Mouse (Mus musculus) heart, postnatal 25 days (tissue): ENCODE results near the gene Paf1. TPM values are rescaled to one million over a fixed set of nuclear protein-coding genes. Genes with fewer than 3 reads are reported as not detected.

Experiments used
- DNase-seq: peaks from one replicate; pipeline ENCODE4 v3.0.0; 2022; ENCODE audit warnings: low spot score
- intact Hi-C: fragments of 180-260 bp; cut with DNase I; formaldehyde crosslinking; loops from one replicate; pipeline ENCODE4 v1.15.1; 2025
- total RNA-seq, 2 experiments: library from RNA; stranded (reverse); gene quantifications; 2 replicates each; pipeline ENCODE4 v1.2.3; 2021

Paf1 gene
- total RNA-seq, 2 experiments from 2014 or later: 40.6 to 44.3 TPM

DNA sequence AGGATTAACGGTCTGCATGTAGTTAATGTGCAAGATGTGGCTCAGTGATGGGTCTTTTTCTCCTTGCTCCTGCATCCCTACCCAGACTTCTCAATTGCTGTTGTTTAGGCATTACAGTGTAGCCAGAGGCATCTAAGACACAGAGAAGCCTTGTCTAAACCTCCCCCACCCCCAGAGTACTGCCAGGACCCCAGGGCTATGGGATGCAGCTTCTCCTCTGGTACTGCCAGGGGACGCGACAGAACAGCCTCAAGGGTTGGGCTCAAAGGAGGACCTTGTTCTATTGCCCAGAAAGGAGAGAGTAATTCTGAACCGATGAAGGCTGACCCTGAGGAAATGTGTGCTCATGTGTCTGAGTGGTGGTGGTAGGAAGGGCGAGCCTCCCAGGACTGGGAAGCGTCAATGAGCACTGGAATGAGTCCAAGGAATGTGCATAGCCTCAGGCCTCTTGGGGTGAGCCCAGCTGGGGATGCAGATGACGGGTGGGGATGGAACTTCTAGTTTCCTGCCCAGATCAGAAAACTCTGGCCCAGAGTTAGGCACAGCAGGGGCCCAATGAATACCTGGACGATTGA lies 25.4 kb downstream of the Paf1 start:
- intact Hi-C loops: no loop called here
- DNase-seq: peak; percentile 76

DNA sequence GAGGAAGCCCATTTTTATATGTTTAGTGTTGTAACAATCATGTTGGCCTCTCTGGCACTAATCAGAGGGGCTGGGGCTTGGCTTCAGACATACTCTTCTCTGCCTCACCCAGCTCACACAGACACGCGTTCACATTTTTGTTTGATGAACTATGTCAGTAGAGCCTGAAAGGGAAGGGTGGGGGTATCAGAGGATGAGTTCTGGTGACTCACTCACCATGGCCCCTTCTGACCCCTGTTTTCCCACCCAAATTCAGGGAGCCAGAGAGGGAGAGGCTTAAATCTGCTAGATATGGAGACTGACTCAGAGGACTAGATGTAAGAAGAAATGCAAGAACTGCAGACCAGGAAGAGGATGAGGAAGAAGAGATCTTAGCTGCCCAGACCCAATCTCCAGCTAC lies 26.7 kb downstream of the Paf1 start:
- intact Hi-C loops: no loop called here
- no peak for DNase-seq

DNA sequence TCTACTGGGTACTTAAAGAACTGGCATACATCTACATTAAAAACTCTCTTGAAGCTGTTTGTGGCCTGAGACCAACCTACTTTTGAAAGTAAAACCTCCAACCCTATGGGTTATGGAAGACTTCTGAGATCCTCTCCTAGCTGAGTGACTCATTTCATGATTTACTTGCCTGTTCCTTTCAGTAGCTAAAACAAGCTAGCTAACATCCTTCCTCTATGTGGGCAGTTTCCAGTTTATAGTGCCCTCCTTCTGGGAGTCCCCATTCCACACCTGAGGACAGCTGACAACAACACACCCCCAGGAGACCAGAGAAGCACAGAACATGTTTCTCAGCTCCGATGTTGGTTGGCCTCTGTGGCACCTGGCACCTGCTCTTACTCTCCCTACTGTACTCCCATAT lies 30.3 kb downstream of the Paf1 start:
- intact Hi-C loops: no loop called here
- DNase-seq: no peak

DNA sequence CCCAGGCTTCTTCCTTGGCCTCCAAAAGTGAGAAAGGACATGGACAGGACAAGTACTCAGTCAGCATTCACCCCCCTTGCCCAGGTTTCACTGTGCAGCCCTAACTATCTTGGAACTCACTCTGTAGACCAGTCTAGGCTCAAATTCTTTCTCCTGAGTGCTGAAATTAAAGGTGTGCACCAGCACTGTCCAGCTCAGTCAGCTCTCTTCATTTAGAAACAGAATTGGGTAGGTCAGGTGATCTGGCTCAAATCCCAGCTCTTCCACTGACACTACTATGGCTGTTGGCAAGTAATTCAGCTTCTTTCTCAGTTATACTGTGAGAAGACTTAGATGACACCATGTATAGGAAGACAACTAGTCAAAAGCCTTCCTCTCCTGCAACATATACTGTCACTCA lies 35.0 kb downstream of the Paf1 start:
- no peak for DNase-seq
- intact Hi-C loops: no loop called here

DNA sequence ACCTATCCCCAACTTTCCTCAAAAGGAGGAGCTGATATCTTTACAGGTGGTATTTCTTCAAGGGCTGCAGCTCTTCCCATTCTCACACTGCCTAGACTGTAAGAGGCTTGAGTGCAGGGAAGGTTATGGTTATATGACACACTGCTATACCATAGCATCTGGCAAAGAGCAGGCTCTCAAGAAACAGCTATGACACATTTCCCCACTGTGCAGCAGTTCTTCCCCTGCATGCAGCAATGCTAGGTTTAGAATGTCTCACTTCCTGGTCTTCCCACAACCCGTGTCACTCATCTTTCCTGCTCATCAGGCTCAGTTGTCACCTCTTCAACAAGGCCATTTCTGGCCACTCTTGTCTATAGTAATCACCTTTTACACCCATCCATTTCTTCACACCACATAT lies 37.8 kb downstream of the Paf1 start:
- intact Hi-C loops: no loop called here

DNA sequence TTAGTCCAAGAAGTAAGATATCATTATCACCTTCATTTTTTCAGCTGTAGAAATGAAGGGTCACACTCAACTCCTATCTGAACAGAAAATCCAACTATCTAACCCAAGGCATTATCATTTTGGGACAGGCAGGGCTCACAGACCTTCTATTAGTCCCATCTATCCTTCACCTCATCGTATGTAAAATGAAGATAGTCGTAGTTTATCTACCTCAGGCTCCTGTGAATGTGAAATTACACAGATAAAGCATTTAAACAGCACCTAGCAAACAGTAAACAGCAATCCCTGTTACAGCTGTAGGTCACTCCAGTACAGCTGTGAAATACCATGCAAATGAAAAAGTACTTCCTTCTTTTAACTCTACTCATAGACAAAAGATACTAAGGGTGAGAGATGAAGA lies 39.5 kb downstream of the Paf1 start:
- intact Hi-C loops: no loop called here
- no peak for DNase-seq

More for the DNA sequence above, 37.8 kb downstream of the Paf1 start:
- DNase-seq: no peak

DNA sequence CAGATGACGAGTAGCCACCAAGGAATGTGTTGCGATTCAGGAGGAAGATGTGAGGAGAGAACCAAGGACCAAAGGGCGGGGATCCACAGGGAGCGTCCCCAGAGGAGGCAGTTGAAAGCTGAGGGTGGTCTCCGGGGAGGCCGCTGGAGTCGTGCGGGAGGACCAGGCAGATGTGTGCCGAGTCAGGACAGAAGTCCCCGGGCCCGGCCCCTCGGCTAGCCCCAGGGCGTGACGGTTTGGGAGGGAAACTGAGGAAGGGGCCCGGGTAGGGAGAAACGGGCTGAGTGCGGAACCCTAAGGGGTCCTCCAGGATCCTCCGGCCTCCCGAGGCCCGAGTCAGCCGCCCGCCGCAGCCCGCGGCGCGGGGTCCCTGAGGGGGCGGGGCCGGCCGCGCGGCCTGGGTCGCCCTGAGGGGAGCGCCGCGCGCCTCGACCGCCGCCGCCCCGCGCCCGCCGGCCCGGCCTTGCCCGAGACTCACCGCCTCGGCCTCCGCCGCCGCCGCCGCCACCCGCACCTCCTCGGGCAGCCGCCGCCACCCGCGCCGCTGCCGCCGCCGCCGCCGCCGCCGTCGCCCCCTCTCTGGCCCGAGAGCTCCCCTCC lies 43.0 kb downstream of the Paf1 start:
- intact Hi-C loops: loop anchor here (2.0 to 5.0 kb wide), 2 partner anchors 43 to 83 kb away; partner anchors contain the start of genes Med29, Paf1 and Rps16
- no peak for DNase-seq

DNA sequence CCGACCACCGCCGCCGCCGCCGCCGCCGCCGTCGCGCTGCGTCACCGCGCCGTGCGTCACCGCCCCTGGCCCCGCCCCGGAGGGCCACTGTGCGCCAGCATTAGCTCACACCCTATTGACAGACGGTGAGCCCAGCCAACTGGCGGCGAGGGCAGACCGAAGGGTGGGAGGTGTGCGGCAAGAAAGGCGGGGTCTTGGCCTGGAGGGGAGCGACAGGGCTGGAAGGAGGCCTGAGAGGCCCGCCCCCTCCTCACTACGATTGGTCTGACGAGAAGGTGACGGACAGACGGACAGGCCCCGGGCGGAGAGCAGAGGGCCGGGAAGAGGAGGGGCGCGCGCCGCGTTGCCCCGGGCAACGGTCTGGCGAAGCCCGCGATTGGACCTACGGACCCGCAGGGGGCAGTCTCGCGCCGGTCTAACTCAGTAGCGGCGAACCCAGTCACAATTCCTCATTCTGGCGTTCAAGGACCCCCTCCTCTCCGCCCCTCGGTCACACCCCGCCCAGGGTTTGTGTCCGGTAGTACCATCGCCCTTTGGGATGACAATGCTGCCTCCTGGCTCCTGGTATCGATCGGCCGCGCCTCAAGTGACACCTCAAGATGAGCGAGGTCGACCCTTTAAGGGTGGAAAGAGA lies 43.6 kb downstream of the Paf1 start:
- DNase-seq: peak; percentile 100
- intact Hi-C loops: loop anchor here (5.0 kb wide), 1 partner anchor 84 kb away; the partner anchor contains the start of gene Rps16

DNA sequence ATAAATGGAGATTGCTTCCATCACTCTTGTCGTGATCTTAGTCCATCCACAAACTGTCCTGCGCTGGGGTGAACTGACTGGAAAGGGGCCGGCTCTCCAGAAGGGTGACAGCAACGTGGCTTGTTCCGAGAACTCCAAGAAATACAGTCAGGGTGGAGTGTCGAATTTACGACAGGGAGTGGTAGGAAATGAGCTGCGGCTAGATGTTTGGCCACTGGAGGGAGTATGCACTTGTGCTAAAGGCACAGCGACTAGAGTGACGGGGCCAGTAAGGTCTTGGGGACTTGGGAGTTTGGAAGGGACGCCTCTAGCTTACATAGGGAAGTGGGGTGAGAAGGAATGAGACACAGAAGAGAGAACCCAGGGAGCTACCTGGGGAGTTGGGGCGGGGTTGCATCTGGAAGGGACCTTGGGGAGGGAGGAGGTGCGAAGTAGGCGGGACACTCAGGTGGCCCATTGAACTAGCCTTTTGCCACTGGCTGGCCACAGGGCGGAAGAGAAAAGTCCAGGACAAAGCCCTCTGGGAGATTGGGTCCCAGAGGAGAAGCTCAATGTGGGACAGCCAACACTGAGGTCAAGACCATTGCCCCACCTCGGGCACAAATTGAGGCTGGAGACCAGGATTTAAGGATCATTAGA lies 44.3 kb downstream of the Paf1 start, which contains the start of gene Gmfg:
Gene Gmfg (plus strand): TSS at position 516 of the 639 bp plus-strand sequence.
- intact Hi-C loops: loop anchor here (5.0 kb wide), 1 partner anchor 85 kb away; the partner anchor contains the start of gene Rps16
- DNase-seq: peak; percentile 65

DNA sequence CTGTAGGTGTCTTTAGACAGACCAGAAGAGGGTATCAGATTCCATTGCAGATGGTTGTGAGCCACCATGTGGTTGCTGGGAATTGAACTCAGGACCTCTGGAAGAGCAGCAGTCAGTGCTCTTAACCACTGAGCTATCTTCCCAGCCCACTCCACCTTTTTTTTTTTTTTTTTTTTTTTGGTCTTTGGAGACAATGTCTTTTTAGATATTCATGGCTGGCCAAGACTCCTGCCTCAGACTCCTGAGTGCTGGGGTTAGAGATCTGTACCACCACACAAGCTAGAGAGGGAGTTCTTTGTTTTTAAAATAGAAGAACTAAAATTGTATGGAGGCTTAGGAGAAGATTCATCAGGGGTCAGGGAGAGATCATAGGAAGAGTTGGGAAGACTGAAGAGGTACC lies 45.2 kb downstream of the Paf1 start:
- DNase-seq: no peak
- intact Hi-C loops: loop anchor here (5.0 kb wide), 1 partner anchor 86 kb away; the partner anchor contains the start of gene Rps16

DNA sequence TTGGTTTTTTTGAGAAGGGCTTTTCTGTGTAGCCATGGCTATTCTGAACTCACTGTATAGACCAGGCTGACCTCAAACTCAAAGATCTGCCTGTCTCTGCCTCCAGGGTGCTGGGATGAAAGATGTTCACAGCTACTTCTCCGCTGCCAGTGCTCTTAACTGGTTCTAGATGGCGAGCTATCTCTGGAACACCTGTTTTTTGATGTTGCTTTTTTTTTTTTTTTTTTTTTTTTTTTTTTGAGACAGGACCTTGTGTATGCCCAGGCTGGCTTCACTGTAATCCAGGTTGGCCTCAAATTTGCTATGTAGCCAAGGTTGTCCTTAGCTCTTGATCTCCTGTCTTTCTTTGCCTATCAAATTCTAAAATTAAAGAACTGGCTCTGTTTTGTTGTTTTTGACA lies 46.0 kb downstream of the Paf1 start:
- DNase-seq: no peak
- intact Hi-C loops: loop anchor here (5.0 kb wide), 1 partner anchor 86 kb away; the partner anchor contains the start of gene Rps16

DNA sequence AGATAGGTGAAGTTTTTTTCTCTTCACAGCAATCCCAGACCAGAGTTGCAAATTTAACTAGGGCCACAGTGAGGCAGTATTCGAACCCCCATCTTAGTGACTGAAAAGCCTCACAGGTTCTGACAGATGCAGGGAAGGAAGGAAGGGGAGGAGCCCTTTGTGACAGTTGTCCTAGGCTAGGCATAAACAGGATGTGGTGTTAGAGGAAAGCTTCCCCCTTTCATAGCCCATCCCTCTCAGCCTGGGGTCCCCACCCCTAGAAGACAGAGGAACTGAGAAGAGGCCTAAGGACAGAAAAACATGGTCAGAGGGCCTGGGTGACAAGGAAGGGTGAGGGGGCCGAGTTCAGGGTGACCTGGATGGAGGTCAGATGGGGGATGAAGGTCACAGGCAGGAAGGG lies 48.0 kb downstream of the Paf1 start:
- intact Hi-C loops: no loop called here
- DNase-seq: peak; percentile 24

DNA sequence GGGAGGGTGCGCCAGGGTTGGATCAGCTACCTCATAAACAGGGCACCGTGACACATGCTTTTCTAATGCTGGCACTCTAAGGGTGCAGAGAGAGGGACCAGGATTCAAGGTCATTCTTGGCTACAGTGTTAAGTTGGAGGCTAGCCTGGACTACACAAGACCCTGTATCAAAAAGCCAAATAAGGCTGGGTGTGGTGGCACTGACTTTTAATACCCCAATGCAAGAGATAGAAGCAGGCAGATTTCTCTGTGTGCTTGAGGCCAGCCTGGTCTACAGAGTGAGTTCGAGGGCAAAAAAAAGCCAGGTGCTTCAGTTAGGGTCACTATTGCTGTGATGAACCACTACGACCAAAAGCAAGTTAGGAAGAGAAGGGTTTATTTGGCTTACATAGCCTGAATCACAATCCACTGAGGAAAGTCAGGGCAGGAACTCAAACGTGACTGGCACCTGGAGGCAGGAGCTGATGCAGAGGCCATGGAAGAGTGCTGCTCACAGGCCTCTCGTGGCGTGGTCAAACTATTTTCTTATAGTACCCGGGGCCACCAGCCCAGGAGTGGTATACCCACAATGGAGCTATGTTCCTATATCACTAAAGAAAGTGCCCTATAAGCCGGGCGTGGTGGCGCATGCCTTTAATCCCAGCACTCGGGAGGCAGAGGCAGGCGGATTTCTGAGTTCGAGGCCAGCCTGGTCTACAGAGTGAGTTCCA lies 49.2 kb downstream of the Paf1 start:
- DNase-seq: no peak
- intact Hi-C loops: no loop called here

DNA sequence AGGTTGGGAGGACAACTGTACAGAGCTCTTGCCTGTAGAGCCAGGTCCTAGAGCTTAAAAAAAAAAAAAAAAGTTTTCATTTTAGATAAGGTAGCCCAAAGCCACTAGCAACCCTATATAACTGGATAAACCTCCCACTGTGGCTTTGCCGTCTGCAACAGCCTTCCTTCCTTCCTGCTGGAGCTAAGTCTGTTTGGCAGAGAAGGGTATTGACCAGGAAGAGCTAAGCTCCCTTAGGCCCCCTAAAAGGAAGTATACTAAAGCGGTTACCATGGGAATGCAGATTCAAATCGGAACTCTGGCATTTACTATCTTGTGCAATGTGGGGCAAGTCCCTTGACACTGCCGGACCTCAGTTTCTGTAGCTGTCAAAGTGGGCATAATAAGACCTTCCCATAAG lies 49.9 kb downstream of the Paf1 start:
- no peak for DNase-seq
- intact Hi-C loops: no loop called here

DNA sequence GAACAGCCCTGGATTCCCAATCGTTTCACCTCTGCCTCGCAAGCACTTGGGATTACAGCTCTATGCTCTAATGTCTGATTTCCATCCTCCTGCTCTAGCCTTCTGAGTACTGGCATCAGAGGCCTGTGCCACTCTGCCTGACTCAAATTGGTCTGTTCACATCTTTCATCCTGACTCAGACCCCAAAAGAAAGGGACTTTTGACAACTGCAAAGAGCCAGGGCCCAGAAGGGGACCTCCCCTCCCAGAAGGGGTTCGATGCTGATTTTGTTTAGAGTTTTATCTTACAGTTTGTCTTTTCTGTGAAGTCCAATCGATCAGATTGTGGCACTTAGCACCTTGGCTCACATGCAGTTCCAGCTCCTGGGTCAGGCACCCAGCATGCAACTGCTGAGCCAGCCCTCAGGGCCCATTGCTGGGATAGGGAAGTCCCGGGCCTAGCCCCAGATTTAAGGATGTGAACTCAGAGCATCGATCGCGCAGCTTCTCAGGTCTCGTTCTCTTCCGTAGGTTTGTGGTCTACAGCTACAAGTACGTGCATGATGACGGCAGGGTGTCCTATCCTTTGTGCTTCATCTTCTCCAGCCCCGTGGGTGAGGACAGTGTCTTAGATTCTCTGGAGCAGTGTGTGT lies 51.7 kb downstream of the Paf1 start:
- no peak for DNase-seq
- intact Hi-C loops: no loop called here

DNA sequence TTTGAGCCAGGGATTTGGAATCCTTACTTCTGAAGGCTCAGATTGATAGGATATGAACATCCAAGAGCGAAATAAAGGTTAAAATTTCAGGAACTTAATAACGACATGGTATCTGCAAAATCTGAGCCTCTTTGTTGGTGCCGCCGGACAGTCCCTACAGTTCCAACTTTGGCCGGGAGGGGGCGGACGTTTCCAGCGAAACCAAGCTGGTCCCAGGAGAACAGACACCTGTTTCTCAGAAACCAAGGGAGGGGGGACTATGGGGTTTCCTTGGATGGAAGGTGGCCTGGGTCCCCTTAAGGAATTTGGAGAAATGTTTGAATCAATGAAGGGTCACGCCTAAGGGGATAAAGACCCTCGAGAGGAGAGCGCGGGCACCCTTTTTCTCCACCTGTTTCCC lies 53.7 kb downstream of the Paf1 start:
- peak; percentile 24 for DNase-seq
- intact Hi-C loops: loop anchor here (1.0 to 5.0 kb wide), 3 partner anchors 82 to 281 kb away; no protein-coding TSS in a partner anchor

DNA sequence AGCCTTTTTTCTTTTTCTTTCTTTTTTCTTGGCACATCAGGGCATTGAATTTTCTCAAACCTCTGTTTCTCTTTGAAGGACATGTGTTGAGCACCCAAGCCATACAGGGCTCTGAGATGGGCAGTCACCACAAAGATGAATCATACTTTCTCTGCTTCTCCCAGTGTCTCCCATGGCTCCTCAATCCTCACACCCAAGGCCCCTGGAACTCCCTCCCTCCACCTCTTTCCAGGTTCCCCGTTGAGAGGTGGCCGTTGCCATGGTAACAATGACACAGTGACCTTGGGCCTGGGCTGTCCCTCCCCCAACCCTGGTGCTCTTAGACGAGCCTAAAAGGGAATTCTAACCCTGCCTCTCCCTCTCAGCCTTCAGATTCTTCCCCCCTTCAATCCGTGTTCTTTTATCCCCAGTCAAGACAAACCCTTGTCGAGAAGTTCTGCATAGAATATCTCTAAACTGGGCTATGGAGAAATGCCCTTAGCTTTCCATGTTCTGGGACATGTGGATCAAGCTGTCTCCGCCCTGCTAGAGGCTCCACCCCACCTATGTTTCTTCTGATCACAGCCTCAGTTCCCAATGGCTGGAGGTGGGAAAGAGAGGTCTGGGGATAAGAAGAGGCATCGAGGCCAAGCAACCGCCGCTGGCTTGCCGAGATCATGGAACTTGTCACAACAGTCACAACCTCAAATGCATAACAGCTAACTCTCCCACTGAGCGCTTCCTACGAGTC lies 54.5 kb downstream of the Paf1 start:
- intact Hi-C loops: loop anchor here (2.0 to 5.0 kb wide), 2 partner anchors 82 to 280 kb away; no protein-coding TSS in a partner anchor
- no peak for DNase-seq

DNA sequence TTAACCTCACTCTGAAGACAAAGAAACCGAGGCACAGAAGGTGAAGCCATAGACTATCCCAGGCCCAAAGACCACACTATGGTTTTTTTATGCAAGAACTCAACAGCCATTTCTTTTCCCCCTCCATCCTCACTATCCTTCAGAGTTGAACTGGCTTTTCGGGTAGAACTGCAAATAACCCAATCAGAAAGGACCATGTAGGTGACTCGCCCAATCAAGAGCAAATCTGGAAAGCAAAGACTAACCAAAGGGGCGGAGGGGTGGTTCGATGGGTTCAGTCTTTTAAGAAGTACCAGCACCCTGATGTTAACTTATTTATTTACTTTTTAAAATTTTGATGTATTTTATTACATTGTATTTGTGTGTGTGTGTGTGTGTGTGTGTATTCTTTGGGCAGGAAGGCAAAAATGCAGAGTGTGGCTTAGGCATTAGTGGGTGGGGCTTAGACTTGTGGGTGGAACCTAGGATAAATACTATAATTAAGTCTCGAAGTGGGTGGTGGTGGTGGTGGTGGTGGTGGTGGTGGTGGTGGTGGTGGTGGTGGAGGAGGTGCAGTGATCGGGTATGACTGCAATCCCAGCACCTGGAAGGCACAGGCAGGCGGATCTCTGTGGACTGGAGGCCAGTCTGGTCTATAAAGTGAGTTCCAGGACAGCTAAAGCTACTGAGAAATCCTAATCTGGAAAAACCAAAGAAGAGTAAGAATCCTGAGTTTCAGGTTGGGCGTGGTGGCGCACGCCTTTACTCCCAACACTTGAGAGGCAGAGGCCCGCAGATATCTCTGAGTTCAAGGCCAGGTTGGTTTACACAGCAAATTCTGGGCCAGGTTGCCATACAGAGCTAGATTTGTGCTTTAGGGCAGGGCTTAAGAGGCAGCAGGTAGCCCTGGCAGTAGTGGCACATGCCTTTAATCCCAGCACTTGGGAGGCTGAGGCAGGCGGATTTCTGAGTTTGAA lies 55.4 kb downstream of the Paf1 start:
- intact Hi-C loops: loop anchor here (2.0 to 5.0 kb wide), 2 partner anchors 81 to 279 kb away; no protein-coding TSS in a partner anchor
- DNase-seq: no peak
